Mouse (Mus musculus) CD4-positive naive resting alpha-beta T cell, adult 57 days (primary cell): ENCODE results near the gene Crygc. TPM values are rescaled to one million over a fixed set of nuclear protein-coding genes. Genes with fewer than 3 reads are reported as not detected.

Experiments used
- total RNA-seq: library from RNA; stranded (reverse); gene quantifications from one replicate; pipeline ENCODE4 v1.2.4, GENCODE M21; 2023

Crygc gene
- total RNA-seq = not detected

DNA sequence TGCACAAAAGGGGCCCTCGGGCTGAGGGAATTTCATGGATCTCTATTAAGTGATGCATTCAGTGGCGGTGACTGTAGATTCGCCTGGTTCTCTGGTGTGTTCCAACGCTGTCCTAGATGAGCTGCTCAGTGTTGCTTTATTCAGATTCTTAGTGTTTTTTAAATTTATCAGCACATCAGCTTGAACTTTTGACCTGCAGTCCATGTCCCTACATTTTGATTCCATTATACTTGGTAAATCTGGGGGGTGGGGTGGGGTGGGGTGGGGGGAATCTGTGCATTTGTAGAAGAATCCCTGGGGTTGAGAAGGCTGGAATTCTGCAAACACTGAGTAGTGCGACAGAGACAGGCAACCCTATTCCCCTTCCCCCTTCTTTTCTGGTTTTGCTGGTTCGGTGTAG, at the start of gene Crygc:
Gene Crygc (minus strand): TSS at position 101 of the 400 bp plus-strand sequence.

DNA sequence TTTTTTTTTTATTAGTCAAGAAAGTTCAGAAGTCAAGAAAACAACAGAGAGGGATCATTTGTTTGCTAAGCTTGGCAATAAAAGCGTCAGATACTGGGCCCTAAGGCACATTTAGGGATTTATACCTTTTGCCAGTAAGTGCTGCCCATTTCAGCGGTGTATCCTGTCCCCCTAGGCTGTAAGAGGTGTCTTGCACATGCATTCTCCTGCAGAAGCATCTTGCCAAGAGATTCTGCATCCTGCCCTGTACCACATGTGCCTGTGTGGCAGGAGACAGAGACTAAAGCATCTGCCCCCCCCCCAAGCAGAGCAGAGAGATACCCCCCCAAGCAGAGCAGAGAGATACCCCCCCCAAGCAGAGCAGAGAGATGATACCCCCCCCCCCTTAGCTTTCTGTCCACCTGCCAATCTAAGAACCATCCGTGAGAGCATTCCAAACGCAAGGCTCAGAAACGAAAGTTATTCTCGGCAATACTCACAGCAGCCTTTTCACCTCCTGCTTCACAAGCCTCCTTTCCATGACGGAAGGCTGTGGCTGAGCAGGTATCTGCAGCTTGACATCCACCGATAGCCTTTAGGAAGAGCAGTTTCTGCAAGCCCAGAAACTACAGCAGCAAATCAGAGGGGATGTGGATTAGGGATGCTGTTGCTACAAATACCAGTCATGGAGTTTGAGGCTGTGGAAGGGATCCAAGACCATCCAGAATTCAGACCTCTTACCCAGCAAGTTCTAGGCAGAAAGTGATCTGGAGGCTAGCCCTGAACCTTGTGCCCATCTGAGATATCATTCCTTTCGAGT, 49.3 kb upstream of the Crygc start, which contains the start of gene D630023F18Rik:
Gene D630023F18Rik (minus strand): TSS at position 641 of the 799 bp plus-strand sequence.

DNA sequence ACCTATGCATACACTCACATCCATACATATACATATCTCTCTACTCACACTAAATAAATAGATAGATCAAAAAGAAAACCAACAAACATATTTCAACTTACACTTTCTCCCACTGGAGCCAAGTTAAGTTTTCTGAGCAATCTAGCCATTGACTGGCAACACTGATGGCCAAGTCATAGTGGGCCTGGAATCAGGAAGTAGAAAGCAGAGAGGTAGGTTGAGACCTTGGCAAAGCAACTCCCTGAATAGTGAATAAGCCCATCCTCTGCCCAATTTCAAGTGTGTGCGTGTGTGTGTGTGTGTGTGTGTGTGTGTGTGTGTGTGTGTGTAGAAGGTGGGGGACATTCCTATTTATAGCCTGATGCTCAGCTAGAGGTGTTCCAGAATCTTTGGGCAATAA, 45.9 kb upstream of the Crygc start, which contains the start of gene Gm28845:
Gene Gm28845 (minus strand): TSS at position 121 of the 400 bp plus-strand sequence.

DNA sequence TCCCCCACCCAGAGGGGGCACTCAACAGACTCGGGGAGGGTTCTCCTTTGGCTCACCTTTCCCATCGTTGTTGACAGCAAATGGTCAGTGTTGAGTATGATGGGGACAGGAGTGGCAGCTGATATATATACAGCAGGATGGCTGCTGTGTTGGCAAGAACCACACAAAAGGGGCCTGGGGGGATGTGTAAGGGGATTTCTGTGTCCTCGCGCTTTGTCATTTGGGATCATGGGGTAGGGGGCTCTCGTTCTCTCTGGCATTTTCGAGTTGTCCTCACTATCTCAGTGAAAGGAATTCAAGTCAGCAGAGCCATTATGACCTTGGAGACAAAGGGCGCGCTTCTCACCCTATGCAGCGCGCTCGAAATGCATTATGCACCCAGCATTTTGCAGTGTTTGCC, 29.8 kb upstream of the Crygc start, which contains the start of gene Cryga:
Gene Cryga (minus strand): TSS at position 101 of the 400 bp plus-strand sequence.

DNA sequence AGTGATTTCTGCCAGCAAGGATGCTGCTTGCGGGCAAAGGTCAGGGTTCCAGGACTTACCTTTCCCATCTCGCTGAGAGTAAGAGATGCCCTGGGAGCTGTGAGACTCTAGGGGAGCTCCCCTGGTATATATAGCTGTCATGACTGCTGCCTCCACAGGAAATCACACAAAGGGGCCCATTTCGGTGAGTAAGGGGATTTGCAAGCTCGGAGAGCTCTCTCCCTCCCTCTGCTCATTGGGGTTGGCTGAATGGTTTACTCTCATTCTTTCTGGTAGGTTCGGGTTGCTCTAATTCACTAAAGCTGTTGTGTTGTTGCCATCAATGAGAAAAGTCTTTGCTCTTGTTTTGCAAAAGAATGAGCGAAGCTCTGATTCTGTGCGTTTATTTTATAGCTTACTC, 8.7 kb upstream of the Crygc start, which contains the start of gene Crygb:
Gene Crygb (minus strand): TSS at position 101 of the 400 bp plus-strand sequence.

DNA sequence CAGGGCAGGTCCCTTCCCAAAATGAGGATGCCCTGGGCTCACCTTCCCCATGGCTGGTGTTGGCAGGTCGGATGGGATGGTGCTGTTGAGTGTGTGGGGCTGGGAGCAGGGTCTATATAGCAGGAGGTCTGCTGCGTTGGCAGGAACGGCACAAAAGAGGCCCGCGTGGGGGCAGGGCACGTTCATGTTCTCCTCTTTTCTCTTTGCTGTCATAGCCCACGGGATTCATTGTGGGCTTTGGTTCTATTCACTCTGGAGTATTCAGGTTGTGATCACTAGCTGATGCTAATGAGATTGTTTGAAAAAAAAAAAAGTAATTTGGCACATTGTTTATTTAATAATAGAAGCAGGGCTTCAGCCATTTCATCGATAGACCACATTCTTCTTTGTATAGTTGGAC, 10.1 kb downstream of the Crygc start, which contains the start of gene Crygd:
Gene Crygd (minus strand): TSS at position 101 of the 400 bp plus-strand sequence.

DNA sequence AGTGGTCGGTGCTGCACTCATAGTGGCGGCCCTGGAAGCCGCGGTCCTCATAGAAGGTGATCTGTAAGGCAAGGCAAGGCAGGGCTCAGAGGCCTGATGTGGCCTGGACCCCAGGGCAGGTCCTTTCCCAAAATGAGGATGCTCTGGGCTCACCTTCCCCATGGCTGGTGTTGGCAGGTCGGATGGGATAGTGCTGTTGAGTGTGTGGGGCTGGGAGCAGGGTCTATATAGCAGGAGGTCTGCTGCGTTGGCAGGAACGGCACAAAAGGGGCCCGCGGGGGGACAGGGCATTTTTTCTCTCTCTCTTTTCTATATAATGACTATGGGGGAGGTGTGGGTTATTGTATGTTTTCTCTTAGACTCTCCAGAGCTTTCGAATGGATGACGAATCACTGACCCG, 22.5 kb downstream of the Crygc start, which contains the start of gene Cryge:
Gene Cryge (minus strand): TSS at position 198 of the 400 bp plus-strand sequence.

DNA sequence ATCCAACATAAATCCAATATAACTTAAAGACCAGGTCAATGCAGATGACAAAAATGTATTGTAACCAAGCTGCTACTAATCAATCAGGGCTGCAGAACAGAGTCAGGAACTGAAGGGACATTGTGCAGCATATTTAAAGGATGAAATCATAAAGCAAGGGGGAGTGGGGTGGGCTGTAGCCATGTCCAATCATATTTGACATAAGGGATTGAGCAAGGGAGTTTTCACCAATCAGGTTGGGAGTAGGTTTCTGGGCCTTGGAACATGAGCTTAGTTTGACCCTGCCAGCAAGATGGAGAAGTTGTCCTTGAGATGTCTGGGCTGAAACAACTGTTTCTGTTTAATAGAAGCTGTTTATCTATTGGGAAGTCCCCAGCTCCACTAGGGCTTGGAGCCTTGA, 40.8 kb downstream of the Crygc start, which contains the start of gene Akr1cl:
Gene Akr1cl (minus strand): TSS at position 119 of the 400 bp plus-strand sequence.

Other genes starting within 250 kb of the Crygc start
- gene Plekhm3, start 116.9 kb downstream of the Crygc start, total RNA-seq = 13.9 TPM
- gene Akr1cl, start 40.9 kb downstream of the Crygc start, total RNA-seq = not detected
- not detected for gene Cryge, start 22.5 kb downstream of the Crygc start, total RNA-seq
- not detected for gene Crygd, start 10.2 kb downstream of the Crygc start, total RNA-seq
- not detected for gene Crygb, start 8.6 kb upstream of the Crygc start, total RNA-seq
- gene Cryga, start 29.7 kb upstream of the Crygc start, total RNA-seq = not detected
- not detected for gene Gm28845, start 45.9 kb upstream of the Crygc start, total RNA-seq
- gene D630023F18Rik, start 49.5 kb upstream of the Crygc start, total RNA-seq = not detected
- 5.7 TPM for gene Idh1, start 112.8 kb upstream of the Crygc start, total RNA-seq
- 44.4 TPM for gene Pikfyve, start 113.0 kb upstream of the Crygc start, total RNA-seq
- gene Pth2r, start 208.4 kb upstream of the Crygc start, total RNA-seq = not detected